Mouse (Mus musculus): Measurements from ENCODE around the gene Spr. TPM values are rescaled to one million over a fixed set of nuclear protein-coding genes. Genes with fewer than 3 reads are reported as not detected.
"Not testable (repeated sequence)": the region's sequence is repeated elsewhere in the genome, so short reads cannot be mapped to it uniquely, and the experiment has no call there.

Gene Spr
- polyA plus RNA-seq, 1 experiment from 2014 or later = 77.8 TPM

DNA sequence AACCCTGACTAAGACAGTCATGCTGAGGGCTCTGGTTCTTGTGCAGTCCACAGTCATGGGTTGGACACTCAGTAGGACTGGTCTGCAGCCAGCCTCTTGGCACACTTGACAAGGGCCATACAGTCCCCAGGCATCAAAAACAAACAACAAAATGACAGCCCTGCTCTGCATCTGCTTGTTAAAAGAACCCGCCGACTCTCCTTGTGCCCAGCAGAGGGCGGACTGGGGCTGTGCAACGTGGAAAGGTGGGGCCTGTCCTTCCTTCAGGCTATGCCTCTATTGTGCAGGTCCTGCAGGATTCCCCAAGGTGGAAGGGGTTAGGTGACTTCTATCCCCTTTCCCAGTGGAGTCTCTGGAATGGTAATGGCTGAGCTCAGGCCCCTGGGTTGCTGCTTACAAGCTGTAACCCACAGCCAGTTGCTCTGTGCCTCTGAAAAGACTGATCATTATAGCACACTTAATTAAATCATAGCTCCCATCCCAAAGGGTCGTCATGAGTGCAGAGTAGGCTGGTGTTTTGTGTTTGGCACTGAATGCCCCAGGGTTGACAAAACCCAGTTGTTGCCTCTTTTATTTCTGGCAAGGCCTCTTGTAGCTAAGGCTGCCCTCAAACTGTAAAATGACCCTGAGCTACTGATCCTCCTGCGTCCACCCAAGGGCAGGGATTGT lies 21.7 kb upstream of the Spr start:
- 26% methylated on average over 6 of the region's 6 CpGs for WGBS
- peak; percentile 71 for DNase-seq (ENCODE audit: low spot score)
- not testable (repeated sequence) for H3K9me3 ChIP-seq (ENCODE audit: control insufficient read depth, low read length); H3K4me2 ChIP-seq (ENCODE audit: low read depth, severe bottlenecking); H3K4me3 ChIP-seq (ENCODE audit: low read depth, low read length); ATAC-seq (ENCODE audit: insufficient number of reproducible peaks, low FRiP score, low TSS enrichment, low read depth); H3K4me1 ChIP-seq (ENCODE audit: control insufficient read depth, insufficient read depth, low read length); H3K9ac ChIP-seq (ENCODE audit: low read length); H3K27me3 ChIP-seq (ENCODE audit: control insufficient read depth, insufficient read depth, low read length); H3K27ac ChIP-seq (replicated peaks; ENCODE audit: low read depth, low read length); H3K36me3 ChIP-seq (ENCODE audit: control insufficient read depth, insufficient read depth, low read length)

DNA sequence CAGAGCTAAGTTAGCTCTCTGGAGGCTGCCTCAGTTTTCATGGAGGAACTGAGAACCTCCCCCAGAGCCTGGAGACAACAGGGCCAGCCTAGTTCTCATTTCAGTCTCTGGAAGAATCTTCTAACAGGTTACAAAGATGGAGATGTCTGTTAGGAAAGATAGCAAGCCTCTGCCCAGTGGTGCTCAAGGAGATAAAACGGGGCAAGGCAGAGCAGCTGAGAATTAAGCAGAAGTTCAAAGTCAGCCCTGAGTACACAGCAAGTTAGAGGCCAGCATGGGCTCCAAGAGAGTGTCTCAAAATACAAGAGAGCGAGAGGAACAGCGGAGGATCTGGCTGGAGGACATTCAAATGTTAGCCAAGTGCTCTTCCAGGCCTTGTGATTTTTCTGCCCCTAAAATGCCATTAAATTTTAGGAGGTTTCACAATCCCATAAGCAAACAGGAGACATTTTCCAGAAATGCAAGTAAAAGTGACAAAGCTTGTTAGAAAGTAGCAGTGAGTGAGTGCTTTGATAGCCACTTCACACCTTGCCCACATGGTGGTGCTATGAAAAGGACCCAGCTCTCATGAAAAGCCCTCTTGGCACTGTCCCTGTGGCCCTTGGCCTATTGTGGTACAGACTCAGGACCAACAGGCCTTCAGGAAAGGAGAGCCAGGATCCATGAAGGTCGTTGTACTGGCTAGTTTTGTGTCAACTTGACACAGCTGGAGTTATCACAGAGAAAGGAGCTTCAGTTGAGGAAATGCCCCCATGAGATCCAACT lies 20.7 kb upstream of the Spr start:
- 72% methylated on average over 4 of the region's 4 CpGs for WGBS
- not testable (repeated sequence) for H3K27ac ChIP-seq (replicated peaks; ENCODE audit: low read depth, low read length)

DNA sequence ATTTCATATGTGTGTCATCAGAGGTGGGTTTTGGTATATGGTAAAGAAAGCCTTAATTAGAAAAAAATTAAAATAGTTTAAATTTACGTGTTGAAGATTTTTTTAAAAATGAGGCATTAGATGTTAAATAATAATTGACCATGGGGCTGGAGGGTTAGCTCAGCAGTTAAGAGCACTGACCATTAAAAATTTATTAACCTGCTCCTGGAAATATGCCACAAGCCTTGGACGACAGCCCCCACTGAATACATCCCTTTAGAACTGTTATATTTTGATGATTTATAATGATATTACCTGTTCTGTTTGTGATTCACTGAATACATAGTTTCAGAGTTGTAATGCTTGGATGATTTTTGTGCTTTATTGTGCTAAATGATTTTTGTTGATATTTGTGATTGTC lies 19.0 kb upstream of the Spr start:
- not testable (repeated sequence) for ATAC-seq (ENCODE audit: insufficient number of reproducible peaks, low FRiP score, low TSS enrichment, low read depth); H3K9ac ChIP-seq (ENCODE audit: low read length); H3K36me3 ChIP-seq (ENCODE audit: control insufficient read depth, insufficient read depth, low read length); H3K4me2 ChIP-seq (ENCODE audit: low read depth, severe bottlenecking); H3K27ac ChIP-seq (replicated peaks; ENCODE audit: low read depth, low read length); DNase-seq (ENCODE audit: low spot score); H3K9me3 ChIP-seq (ENCODE audit: control insufficient read depth, low read length); H3K4me3 ChIP-seq (ENCODE audit: low read depth, low read length); H3K27me3 ChIP-seq (ENCODE audit: control insufficient read depth, insufficient read depth, low read length); H3K4me1 ChIP-seq (ENCODE audit: control insufficient read depth, insufficient read depth, low read length)
- WGBS = 77% methylated on average over 2 of the region's 2 CpGs

More for the DNA sequence above, 20.7 kb upstream of the Spr start:
- not testable (repeated sequence) for ATAC-seq (ENCODE audit: insufficient number of reproducible peaks, low FRiP score, low TSS enrichment, low read depth); H3K9ac ChIP-seq (ENCODE audit: low read length); H3K4me2 ChIP-seq (ENCODE audit: low read depth, severe bottlenecking); DNase-seq (ENCODE audit: low spot score); H3K27me3 ChIP-seq (ENCODE audit: control insufficient read depth, insufficient read depth, low read length); H3K4me3 ChIP-seq (ENCODE audit: low read depth, low read length); H3K4me1 ChIP-seq (ENCODE audit: control insufficient read depth, insufficient read depth, low read length); H3K36me3 ChIP-seq (ENCODE audit: control insufficient read depth, insufficient read depth, low read length); H3K9me3 ChIP-seq (ENCODE audit: control insufficient read depth, low read length)

DNA sequence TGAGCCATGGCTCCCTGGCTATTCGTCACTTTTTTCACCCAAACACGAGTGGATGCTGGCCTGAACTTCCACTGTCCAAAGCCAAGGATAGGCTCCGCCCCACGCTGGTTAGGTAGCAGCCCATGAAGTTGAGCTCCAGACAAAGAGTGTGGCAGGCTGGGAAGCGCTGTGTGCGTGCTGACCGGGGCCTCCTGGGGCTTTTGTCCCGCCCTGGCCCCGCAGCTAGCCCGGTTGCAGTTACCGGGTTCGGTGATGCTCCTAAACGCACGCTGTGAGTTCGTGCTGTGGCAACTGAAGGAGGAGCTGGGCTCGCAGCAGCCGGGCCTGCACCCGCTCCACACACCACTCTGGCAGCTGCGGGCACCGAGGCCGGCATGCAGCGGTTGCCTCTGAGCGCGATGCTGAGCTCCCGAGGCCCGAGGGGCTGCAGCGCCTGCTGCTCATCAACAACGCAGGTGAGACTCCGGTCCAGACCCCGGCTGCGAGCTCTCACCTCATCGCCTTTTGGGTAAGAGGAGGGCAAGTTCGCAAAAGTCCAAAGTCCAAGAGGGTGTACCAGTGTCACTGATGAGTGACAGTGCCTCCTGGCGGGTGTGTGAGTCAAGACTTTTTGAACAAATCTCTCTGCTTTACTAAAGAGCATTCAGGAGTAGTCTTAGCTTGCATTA lies 17.4 kb upstream of the Spr start:
- Histone ChIP-seq H3K4me2 (ENCODE audit: low read depth, severe bottlenecking) (peak overlapping the region; percentile 51), H3K36me3 (ENCODE audit: control insufficient read depth, insufficient read depth, low read length) (no peaks in the 10 kb centered on the region), H3K4me1 (ENCODE audit: control insufficient read depth, insufficient read depth, low read length) (peaks cover 3% of the 10 kb centered on the region; the same call in 1 of the 2 replicates), H3K27me3 (ENCODE audit: control insufficient read depth, insufficient read depth, low read length) (no peaks in the 10 kb centered on the region), H3K9ac (ENCODE audit: low read length) (peak overlapping the region; percentile 67), H3K9me3 (ENCODE audit: control insufficient read depth, low read length) (no peaks in the 10 kb centered on the region), H3K4me3 (ENCODE audit: low read depth, low read length) (peak overlapping the region; percentile 35), H3K27ac (replicated peaks; ENCODE audit: low read depth, low read length) (no peak overlapping the region)
- WGBS = under 1% methylated on average over 34 of the region's 34 CpGs
- DNase-seq (ENCODE audit: low spot score) = peak; percentile 81
- peak; percentile 52; the same call in 1 of the 2 replicates for ATAC-seq (ENCODE audit: insufficient number of reproducible peaks, low FRiP score, low TSS enrichment, low read depth)

DNA sequence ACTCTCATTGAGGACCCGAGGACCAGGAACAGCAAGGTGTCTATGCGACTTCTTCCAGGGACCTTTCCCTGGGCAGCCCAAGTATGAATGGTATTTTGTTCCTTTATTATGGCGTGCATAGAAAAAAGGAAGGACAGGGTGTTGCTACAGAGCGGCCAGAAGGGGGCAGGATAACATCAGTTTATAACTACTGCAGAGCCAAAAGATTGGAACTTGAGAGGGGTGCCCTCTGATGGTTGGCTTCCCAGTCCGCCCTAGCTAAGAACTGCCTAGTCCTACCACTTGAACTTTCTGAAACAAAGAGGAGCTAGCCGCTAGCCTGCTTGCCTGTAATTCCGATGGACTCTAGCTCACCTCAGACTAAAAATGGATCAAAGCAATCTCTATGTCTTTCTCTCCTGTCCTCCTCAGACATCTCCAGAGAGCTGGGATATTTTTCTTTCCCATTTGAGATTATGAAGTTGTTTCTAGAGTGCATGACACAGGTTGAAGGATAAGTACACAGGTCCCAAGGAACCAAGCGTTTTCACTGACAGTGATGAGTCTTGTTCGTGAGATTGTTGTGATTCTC lies 16.5 kb upstream of the Spr start:
- peak; percentile 83 for DNase-seq (ENCODE audit: low spot score)
- ATAC-seq (ENCODE audit: insufficient number of reproducible peaks, low FRiP score, low TSS enrichment, low read depth) = peak; percentile 69; the same call in 1 of the 2 replicates
- no peak overlapping the region for H3K4me2 ChIP-seq (ENCODE audit: low read depth, severe bottlenecking)
- H3K4me3 ChIP-seq (ENCODE audit: low read depth, low read length) = no peak overlapping the region
- peaks cover 3% of the 10 kb centered on the region; the same call in 1 of the 2 replicates for H3K4me1 ChIP-seq (ENCODE audit: control insufficient read depth, insufficient read depth, low read length)
- H3K9me3 ChIP-seq (ENCODE audit: control insufficient read depth, low read length) = no peaks in the 10 kb centered on the region
- no peaks in the 10 kb centered on the region for H3K27me3 ChIP-seq (ENCODE audit: control insufficient read depth, insufficient read depth, low read length)
- no peaks in the 10 kb centered on the region for H3K36me3 ChIP-seq (ENCODE audit: control insufficient read depth, insufficient read depth, low read length)
- H3K9ac ChIP-seq (ENCODE audit: low read length) = no peak overlapping the region
- 11% methylated on average over 8 of the region's 9 CpGs for WGBS
- H3K27ac ChIP-seq (replicated peaks; ENCODE audit: low read depth, low read length) = no peak overlapping the region

DNA sequence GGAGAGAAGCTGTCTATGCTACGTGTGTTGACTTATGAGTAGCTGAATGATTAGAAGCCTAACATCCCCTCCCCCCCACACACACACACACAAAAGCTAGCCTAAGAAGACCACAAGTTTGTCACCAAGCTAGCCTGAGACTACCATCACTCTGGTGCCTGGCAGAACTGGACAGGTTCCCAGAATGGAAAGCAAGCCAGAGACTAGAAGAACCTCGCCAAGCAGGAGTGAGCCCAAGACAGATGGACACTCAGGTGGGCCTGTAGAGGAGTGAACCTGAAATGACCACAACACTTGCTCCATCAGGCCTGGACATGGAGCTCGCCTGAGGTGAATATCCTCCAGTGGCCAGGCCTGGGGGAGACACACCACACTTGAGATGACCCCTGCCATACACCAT lies 12.8 kb upstream of the Spr start:
- H3K4me2 ChIP-seq (ENCODE audit: low read depth, severe bottlenecking) = no peak overlapping the region
- no peak for ATAC-seq (ENCODE audit: insufficient number of reproducible peaks, low FRiP score, low TSS enrichment, low read depth)
- no peak overlapping the region for H3K9ac ChIP-seq (ENCODE audit: low read length)
- no peak overlapping the region for H3K27ac ChIP-seq (replicated peaks; ENCODE audit: low read depth, low read length)
- no peaks in the 10 kb centered on the region for H3K9me3 ChIP-seq (ENCODE audit: control insufficient read depth, low read length)
- no peak overlapping the region for H3K4me3 ChIP-seq (ENCODE audit: low read depth, low read length)
- no peak for DNase-seq (ENCODE audit: low spot score)
- H3K4me1 ChIP-seq (ENCODE audit: control insufficient read depth, insufficient read depth, low read length) = peaks cover 3% of the 10 kb centered on the region; the same call in 1 of the 2 replicates
- WGBS = 85% methylated on average over 3 of the region's 3 CpGs
- H3K27me3 ChIP-seq (ENCODE audit: control insufficient read depth, insufficient read depth, low read length) = no peaks in the 10 kb centered on the region
- H3K36me3 ChIP-seq (ENCODE audit: control insufficient read depth, insufficient read depth, low read length) = no peaks in the 10 kb centered on the region

DNA sequence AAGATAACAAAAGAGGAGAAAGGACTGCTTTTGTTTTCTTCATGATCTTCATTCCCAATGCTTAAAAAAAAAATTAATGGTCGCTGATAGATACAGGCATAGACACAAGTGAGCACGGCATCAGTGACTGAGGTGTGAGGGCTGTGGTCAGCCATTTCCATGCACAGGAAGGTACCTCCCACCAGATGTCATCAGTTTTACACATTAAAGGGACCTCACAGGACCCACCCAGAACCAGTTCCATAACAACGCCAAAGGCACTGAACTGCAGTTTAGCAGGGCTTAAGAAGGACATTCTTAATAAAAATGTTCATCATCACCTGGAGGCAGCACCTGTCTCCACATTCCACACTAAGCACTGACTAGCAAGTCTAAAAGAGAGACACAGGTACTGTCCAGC lies 10.1 kb upstream of the Spr start:
- no peak for ATAC-seq (ENCODE audit: insufficient number of reproducible peaks, low FRiP score, low TSS enrichment, low read depth)
- WGBS = 52% methylated on average over 3 of the region's 3 CpGs
- H3K4me3 ChIP-seq (ENCODE audit: low read depth, low read length) = no peak overlapping the region

DNA sequence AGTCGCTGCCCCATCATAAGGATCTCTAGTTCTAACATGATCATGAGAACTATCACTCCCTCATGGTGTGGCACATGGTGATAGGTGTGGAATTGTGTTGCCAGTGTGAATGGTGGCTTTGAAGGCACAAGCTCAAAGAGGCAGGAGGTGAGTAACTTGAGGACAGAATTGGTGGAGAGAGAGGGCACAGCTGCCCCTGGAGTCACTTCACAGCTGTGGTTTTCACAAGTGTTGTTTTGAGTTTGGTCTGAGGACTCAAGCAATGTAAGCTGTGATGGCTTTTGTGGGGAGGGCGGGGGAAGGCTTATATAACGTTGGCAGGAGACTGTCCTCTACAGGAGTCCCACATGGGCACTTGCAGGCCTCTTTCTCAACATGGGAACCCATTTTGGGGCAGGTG lies 6.9 kb upstream of the Spr start:
- H3K9ac ChIP-seq (ENCODE audit: low read length) = no peak overlapping the region
- no peak overlapping the region for H3K27ac ChIP-seq (replicated peaks; ENCODE audit: low read depth, low read length)
- DNase-seq (ENCODE audit: low spot score) (no peak), ATAC-seq (ENCODE audit: insufficient number of reproducible peaks, low FRiP score, low TSS enrichment, low read depth) (no peak)
- H3K27me3 ChIP-seq (ENCODE audit: control insufficient read depth, insufficient read depth, low read length) = no peaks in the 10 kb centered on the region
- no peaks in the 10 kb centered on the region for H3K9me3 ChIP-seq (ENCODE audit: control insufficient read depth, low read length)
- H3K4me3 ChIP-seq (ENCODE audit: low read depth, low read length) = no peak overlapping the region
- WGBS = 70% methylated on average over 3 of the region's 3 CpGs
- H3K36me3 ChIP-seq (ENCODE audit: control insufficient read depth, insufficient read depth, low read length) = no peaks in the 10 kb centered on the region
- H3K4me2 ChIP-seq (ENCODE audit: low read depth, severe bottlenecking) = no peak overlapping the region
- no peaks in the 10 kb centered on the region for H3K4me1 ChIP-seq (ENCODE audit: control insufficient read depth, insufficient read depth, low read length)

More for the DNA sequence above, 10.1 kb upstream of the Spr start:
- no peak overlapping the region for H3K4me2 ChIP-seq (ENCODE audit: low read depth, severe bottlenecking)
- no peaks in the 10 kb centered on the region for H3K4me1 ChIP-seq (ENCODE audit: control insufficient read depth, insufficient read depth, low read length)
- H3K9ac ChIP-seq (ENCODE audit: low read length) = no peak overlapping the region
- no peaks in the 10 kb centered on the region for H3K27me3 ChIP-seq (ENCODE audit: control insufficient read depth, insufficient read depth, low read length)
- H3K27ac ChIP-seq (replicated peaks; ENCODE audit: low read depth, low read length) = no peak overlapping the region
- no peaks in the 10 kb centered on the region for H3K9me3 ChIP-seq (ENCODE audit: control insufficient read depth, low read length)
- no peak for DNase-seq (ENCODE audit: low spot score)
- H3K36me3 ChIP-seq (ENCODE audit: control insufficient read depth, insufficient read depth, low read length) = no peaks in the 10 kb centered on the region
